Comparison of ENCODE assay signal across 8 mouse cellular contexts in genomic region chr2:29066410-29066809, GRCm38 (mm10). TPM values are rescaled to one million over a fixed set of nuclear protein-coding genes. Genes with fewer than 3 reads are reported as not detected.
DNase-seq lines count a peak whose midpoint lies in the region; ATAC-seq and TF ChIP-seq lines count a peak whose summit lies in the region.
"Had no signal": no experiment of that assay in that cellular context is flagged by ENCODE, and none has a peak within 500 bp of the region (broad histone marks: within the 10 kb centered on the region; RNA-seq: fewer than 3 reads in every experiment).

No protein-coding gene starts in this region.

- ATAC-seq in hindbrain, embryonic 11.5 days (ENCODE audit: low FRiP score), result no peak
- ATAC-seq in hindbrain, embryonic 12.5 days (ENCODE audit: low FRiP score), result no peak
- no peak for ATAC-seq in inflammation-experienced regulatory T-cells, adult 6 months

- H3K9me3 ChIP-seq in hindbrain, embryonic 11.5 days (ENCODE audit: control insufficient read depth, low read length), result no peaks in the 10 kb centered on the region
- H3K9me3 ChIP-seq in hindbrain, embryonic 12.5 days (replicated peaks), result no peaks in the 10 kb centered on the region

- H3K9ac ChIP-seq in hindbrain, embryonic 11.5 days (ENCODE audit: low read depth, low read length), result no peak overlapping the region
- no peak overlapping the region for H3K9ac ChIP-seq in hindbrain, embryonic 12.5 days

- WGBS in hindbrain, embryonic 11.5 days, result 58% methylated on average over 7 of the region's 7 CpGs
- WGBS in hindbrain, embryonic 12.5 days, result 58% methylated on average over 7 of the region's 7 CpGs

- no peak for TF ChIP-seq POLR2A in embryonic fibroblast, embryonic 13.5 days (IDR thresholded peaks at IDR 0.05; ENCODE audit: low read depth, low read length)

- no peak for TF ChIP-seq CTCF in embryonic fibroblast, embryonic 13.5 days (IDR thresholded peaks at IDR 0.05; ENCODE audit: borderline replicate concordance, insufficient read depth, low read length)

- peaks cover 6% of the 10 kb centered on the region for H3K36me3 ChIP-seq in hindbrain, embryonic 11.5 days (ENCODE audit: control insufficient read depth, insufficient read depth, low read length)
- peaks cover 36% of the 10 kb centered on the region for H3K36me3 ChIP-seq in hindbrain, embryonic 12.5 days

- H3K4me2 ChIP-seq in hindbrain, embryonic 11.5 days (replicated peaks; ENCODE audit: low read depth, low read length), result no peak overlapping the region
- H3K4me2 ChIP-seq in hindbrain, embryonic 12.5 days (replicated peaks), result no peak overlapping the region

- H3K4me1 ChIP-seq in hindbrain, embryonic 11.5 days (replicated peaks; ENCODE audit: control insufficient read depth, insufficient read depth, low read length), result no peaks in the 10 kb centered on the region
- H3K4me1 ChIP-seq in hindbrain, embryonic 12.5 days, result peaks cover 4% of the 10 kb centered on the region
- H3K4me1 ChIP-seq in embryonic fibroblast, embryonic 13.5 days (ENCODE audit: control insufficient read depth, insufficient read depth, low read length), result no peaks in the 10 kb centered on the region; the same call in 1 of the 2 replicates

- H3K27me3 ChIP-seq in hindbrain, embryonic 11.5 days (ENCODE audit: control insufficient read depth, insufficient read depth, low read length), result no peaks in the 10 kb centered on the region
- no peaks in the 10 kb centered on the region for H3K27me3 ChIP-seq in hindbrain, embryonic 12.5 days

- peak; percentile 51 for DNase-seq in hindbrain, embryonic 11.5 days (ENCODE audit: low spot score)
- DNase-seq in right cerebral cortex, postnatal 4 days, result peak; percentile 7
- DNase-seq in right cerebral cortex, postnatal 36 days (ENCODE audit: low spot score in 2 of 2), result no peak
- no peak for DNase-seq in urinary bladder, postnatal 4 days (ENCODE audit: low spot score in 2 of 2)
- DNase-seq: spleen, adult 18-20 months had no signal

- H3K27ac ChIP-seq in hindbrain, embryonic 11.5 days (ENCODE audit: low read depth, low read length), result no peak overlapping the region
- H3K27ac ChIP-seq in hindbrain, embryonic 12.5 days, result no peak overlapping the region
- peak overlapping the region; percentile 15 for H3K27ac ChIP-seq in embryonic fibroblast, embryonic 13.5 days (ENCODE audit: insufficient read depth, low read length)

- no peak overlapping the region for H3K4me3 ChIP-seq in hindbrain, embryonic 11.5 days (ENCODE audit: low read depth, low read length)
- no peak overlapping the region for H3K4me3 ChIP-seq in hindbrain, embryonic 12.5 days
- H3K4me3 ChIP-seq in embryonic fibroblast, embryonic 13.5 days (ENCODE audit: insufficient read depth, low read length), result no peak overlapping the region

RNA-seq across cellular contexts. Expression of gene Ttf1, which starts 6.3 kb away (rescaled TPM):
- 11.2 and 11.6 TPM in 2 replicates for polyA plus RNA-seq in hindbrain, embryonic 11.5 days (2014; fragmentation: Nextera tagmentation; extraction: Ambion mirVana)
- polyA plus RNA-seq in hindbrain, embryonic 12.5 days (2016; fragmentation: Nextera tagmentation; extraction: Ambion mirVana), result 11.5 and 12.0 TPM in 2 replicates
- polyA plus RNA-seq in embryonic fibroblast, embryonic 13.5 days (2011; ENCODE audit: insufficient read length, low read depth, missing spikeins), result 14.1 and 15.1 TPM in 2 replicates
- 10 to 100 TPM; 15.4 to 23.6 (median 18.4) TPM for polyA plus RNA-seq in inflammation-experienced regulatory T-cells, adult 6 months (2017; shearing (Covaris generic))

RNA-seq across cellular contexts. Expression of gene Cfap77, which starts 11.5 kb away (rescaled TPM):
- polyA plus RNA-seq in hindbrain, embryonic 11.5 days (2014; fragmentation: Nextera tagmentation; extraction: Ambion mirVana), result 0.51 and 0.75 TPM in 2 replicates
- 0.40 and 0.82 TPM in 2 replicates for polyA plus RNA-seq in hindbrain, embryonic 12.5 days (2016; fragmentation: Nextera tagmentation; extraction: Ambion mirVana)
- polyA plus RNA-seq in embryonic fibroblast, embryonic 13.5 days (2011; ENCODE audit: insufficient read length, low read depth, missing spikeins), result 0.76 TPM in 1 of 2 replicates, not detected in the other
- under 1 TPM in 2 of 3 experiments, not detected in 1; 0.73 to 0.95 TPM for polyA plus RNA-seq in inflammation-experienced regulatory T-cells, adult 6 months (2017; shearing (Covaris generic))

RNA-seq across cellular contexts. Expression of gene Setx, which starts 57.6 kb away (rescaled TPM):
- 12.6 and 21.8 TPM in 2 replicates for polyA plus RNA-seq in hindbrain, embryonic 11.5 days (2014; fragmentation: Nextera tagmentation; extraction: Ambion mirVana)
- 17.4 and 20.0 TPM in 2 replicates for polyA plus RNA-seq in hindbrain, embryonic 12.5 days (2016; fragmentation: Nextera tagmentation; extraction: Ambion mirVana)
- polyA plus RNA-seq in embryonic fibroblast, embryonic 13.5 days (2011; ENCODE audit: insufficient read length, low read depth, missing spikeins), result 41.0 and 49.3 TPM in 2 replicates
- 10 to 100 TPM; 27.3 to 30.5 (median 29.8) TPM for polyA plus RNA-seq in inflammation-experienced regulatory T-cells, adult 6 months (2017; shearing (Covaris generic))

Comparison
In these comparisons a context has a peak if more than half of its experiments do, and no peak if none do; other contexts are left out.
1. DNase-seq: peak in hindbrain, embryonic 11.5 days (single experiment) and right cerebral cortex, postnatal 4 days (single experiment); none in right cerebral cortex, postnatal 36 days (0 of 2) and urinary bladder, postnatal 4 days (0 of 2).